Mouse (Mus musculus) MEL (cell line): ENCODE measurements around the gene Polr1b.

Experiments used
- CTCF ChIP-seq, 3 experiments: IDR thresholded peaks in 2 of 3; conservative IDR thresholded peaks in 1 of 3; 2 replicates each; pipeline ENCODE4 v1.5.1; 2011 to 2012; ENCODE audit warnings: low read length in 3 of 3, low read depth in 2 of 3, mild to moderate bottlenecking in 2 of 3, improper control_type of control experiment in 1 of 3, inconsistent platforms in 1 of 3, mixed read lengths in 1 of 3, moderate library complexity in 1 of 3; ENCODE audit not compliant: control insufficient read depth in 1 of 3, insufficient read depth in 1 of 3, poor library complexity in 1 of 3, severe bottlenecking in 1 of 3
- ZNF384 ChIP-seq: IDR thresholded peaks from 2 replicates; pipeline ENCODE4 v1.6.1; 2012; ENCODE audit warnings: low read depth, mild to moderate bottlenecking, inconsistent platforms, low read length, improper control_type of control experiment

DNA sequence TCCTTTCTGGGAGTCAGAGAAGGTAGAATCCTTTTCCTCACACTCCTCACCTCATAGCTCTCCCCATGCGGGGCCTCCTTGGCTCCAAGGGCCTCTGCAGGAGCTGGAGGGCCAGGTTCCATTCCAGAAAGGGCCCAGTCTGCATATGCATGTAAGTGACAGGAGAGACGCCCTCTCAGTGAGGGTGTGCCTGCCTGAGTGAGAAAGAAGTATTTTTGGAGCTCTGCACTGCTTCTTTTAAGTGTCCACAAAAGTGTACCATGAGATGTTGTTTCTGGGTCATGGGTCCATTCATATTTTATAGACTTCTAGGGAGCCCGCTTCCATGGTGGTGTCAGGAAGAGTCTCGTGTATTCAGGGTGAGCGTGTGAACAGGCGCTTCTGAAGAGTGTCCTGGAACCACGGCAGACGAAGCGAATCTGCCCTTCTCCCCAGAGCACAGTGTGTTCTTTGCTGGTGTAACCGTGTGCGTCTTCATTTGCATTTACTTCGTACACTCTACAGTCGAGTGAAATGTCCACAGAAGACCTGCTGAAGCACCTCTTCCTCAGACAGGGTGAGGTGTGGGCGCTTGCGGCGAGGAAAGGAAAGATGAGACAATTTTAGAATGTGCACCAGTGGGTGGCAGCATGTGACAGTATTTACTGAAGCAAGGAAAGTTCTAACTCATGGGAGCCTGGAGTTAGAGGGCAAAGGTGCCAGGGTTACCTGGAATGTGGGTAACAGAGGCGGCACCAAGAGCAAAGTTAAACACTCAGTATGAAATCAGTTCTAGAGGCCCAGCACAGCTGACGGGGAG lies 6.7 kb upstream of the Polr1b start:
- TF ChIP-seq CTCF (IDR thresholded peaks at IDR 0.05 in 2 of 3, conservative IDR thresholded peaks at IDR 0.05 in 1 of 3; ENCODE audit: control insufficient read depth in 1 of 3, insufficient read depth in 1 of 3, low read depth in 2 of 3, low read length in 3 of 3, poor library complexity in 1 of 3, severe bottlenecking in 1 of 3) (no peak), ZNF384 (no peak)
